Mouse (Mus musculus): ENCODE results near the gene Gm13287.
"Not testable (repeated sequence)": the region's sequence is repeated elsewhere in the genome, so short reads cannot be mapped to it uniquely, and the experiment has no call there.

Gene Gm13287

DNA sequence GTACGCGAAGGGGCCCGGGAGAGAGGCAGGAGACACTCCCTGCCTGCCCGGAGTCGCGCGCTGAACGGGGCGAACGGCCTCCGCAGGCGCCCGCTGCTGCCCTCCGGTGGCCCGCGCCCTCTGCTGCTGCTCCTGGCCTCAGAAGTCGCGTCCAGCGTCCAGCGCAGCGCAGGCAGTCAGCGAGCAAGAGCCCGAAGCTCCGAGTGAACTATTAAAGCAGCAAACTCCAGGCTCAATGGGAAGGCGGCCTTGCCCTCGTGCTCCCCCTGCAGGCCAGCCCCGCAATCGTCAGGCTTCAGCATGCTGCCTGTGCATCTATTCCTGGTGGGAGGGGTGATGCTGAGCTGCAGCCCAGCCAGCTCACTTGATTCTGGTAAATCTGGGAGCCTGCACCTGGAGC lies 6.0 kb upstream of the Gm13287 start, which contains the start of gene Gm13279:
Gm13279 (plus strand) TSS at position 301 of the 400 bp plus-strand sequence.
- not testable (repeated sequence) for DNase-seq (ENCODE audit: low spot score in 2 of 2)

DNA sequence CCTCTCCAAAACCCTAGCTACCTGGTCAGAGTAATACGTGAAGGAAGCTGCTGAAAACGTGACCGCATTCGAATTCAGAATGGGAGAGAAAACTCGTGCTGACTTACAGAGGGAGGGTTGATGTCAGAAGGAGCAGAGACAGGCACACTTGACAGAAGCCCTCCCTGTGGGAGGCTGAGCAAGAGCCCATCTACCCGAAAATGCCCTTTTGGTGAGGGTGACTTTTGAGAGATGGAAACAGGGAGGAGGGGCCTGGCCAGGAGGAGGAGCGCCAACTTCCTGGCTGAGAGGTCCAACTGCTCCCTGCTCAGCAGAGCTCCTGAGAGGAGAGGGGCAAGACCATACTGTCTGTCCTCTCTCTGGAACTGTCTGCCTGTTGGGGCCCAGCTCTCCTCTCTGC lies 3.7 kb upstream of the Gm13287 start, which contains the start of gene Gm13285:
Gm13285 (plus strand) TSS at position 301 of the 400 bp plus-strand sequence.
- DNase-seq (ENCODE audit: low spot score in 2 of 2): not testable (repeated sequence)

DNA sequence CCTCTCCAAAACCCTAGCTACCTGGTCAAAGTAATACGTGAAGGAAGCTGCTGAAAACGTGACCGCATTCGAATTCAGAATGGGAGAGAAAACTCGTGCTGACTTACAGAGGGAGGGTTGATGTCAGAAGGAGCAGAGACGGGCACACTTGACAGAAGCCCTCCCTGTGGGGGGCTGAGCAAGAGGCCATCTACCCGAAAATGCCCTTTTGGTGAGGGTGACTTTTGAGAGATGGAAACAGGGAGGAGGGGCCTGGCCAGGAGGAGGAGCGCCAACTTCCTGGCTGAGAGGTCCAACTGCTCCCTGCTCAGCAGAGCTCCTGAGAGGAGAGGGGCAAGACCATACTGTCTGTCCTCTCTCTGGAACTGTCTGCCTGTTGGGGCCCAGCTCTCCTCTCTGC lies 2.2 kb downstream of the Gm13287 start, which contains the start of gene Gm13288:
Gm13288 (plus strand) TSS at position 301 of the 400 bp plus-strand sequence.
- DNase-seq (ENCODE audit: low spot score in 2 of 2): not testable (repeated sequence)

DNA sequence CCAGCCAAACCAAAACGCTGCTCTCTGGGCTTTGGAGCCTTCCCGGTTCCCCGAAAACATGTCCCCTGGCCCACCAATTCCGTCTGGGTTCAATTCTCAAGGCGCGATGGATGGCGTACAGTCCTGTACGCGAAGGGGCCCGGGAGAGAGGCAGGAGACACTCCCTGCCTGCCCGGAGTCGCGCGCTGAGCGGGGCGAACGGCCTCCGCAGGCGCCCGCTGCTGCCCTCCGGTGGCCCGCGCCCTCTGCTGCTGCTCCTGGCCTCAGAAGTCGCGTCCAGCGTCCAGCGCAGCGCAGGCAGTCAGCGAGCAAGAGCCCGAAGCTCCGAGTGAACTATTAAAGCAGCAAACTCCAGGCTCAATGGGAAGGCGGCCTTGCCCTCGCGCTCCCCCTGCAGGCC lies 2.7 kb downstream of the Gm13287 start:
- DNase-seq (ENCODE audit: low spot score in 2 of 2): peak in 1 of 2 experiments; percentile 36

DNA sequence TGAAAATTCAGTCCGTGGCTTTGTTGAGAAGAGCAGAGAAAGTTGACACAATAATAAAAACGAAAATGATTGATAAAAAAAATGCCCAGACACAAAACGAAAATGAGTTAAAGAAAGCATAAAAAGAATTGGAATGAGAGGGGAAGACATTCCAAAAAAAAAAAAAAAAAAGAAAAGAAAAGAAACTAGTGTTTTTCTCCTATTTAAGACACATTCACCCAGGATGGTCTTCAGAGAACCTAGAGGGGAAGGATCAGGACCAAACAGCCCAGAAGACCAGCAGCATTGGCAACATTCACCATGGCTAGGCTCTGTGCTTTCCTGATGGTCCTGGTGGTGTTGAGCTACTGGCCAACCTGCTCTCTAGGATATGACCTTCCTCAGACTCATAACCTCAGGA lies 12.9 kb downstream of the Gm13287 start, which contains the start of gene Ifna7:
Ifna7 (plus strand) TSS at position 301 of the 400 bp plus-strand sequence.
- no peak for DNase-seq (ENCODE audit: low spot score in 2 of 2)

DNA sequence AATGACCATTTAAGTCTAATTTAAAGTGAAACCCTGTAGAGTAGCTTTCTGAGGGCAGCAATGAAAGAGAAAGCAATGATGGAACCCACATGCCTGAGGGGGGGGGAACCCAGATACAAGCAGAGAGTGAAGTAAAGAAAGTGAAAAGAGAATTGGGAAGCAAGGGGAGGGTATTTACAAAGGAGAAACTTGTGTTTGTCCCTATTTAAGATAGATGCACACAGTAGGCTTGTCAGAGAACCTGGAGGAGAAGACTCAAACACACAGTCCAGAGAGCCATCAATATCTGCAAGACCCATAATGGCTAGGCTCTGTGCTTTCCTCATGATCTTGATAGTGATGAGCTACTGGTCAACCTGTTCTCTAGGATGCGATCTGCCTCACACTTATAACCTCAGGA lies 16.6 kb downstream of the Gm13287 start, which contains the start of gene Ifna11:
Ifna11 (plus strand) TSS at position 301 of the 400 bp plus-strand sequence.
- no peak for DNase-seq (ENCODE audit: low spot score in 2 of 2)

DNA sequence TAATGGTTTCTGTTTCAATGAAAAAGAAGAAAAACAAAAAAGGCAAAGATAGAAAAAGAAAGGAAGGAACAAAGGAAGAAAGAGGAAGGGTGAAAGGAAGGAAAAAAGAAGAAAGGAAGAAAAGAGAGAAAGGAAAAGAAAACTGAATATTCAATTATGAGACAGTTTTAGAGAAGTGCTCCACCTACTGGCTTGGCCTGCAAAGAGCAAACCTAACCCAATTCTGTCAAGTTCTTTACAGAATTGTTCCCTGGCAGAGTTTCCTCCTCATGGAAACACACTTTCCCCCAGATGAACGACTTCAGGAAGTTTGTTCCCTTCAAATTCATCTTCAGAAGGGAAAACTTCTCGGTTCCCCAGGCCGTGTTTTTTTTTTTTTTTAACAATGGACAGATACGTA lies 19.9 kb downstream of the Gm13287 start:
- no peak for DNase-seq (ENCODE audit: low spot score in 2 of 2)

DNA sequence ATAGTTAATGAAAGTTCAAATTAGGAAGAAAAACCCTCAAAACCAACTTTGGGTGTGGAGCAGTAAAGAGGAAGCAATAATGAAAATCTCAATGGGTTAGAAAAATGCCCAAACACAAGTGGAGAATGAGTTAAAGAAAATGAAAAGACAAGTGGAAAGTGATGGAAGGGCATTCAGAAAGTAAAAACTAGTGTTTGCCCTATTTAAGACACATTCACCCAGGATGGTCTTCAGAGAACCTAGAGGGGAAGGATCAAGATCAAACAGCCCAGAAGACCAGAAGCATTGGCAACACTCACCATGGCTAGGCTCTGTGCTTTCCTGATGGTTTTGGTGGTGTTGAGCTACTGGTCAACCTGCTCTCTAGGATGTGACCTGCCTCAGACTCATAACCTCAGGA lies 24.1 kb downstream of the Gm13287 start, which contains the start of gene Ifna6:
Ifna6 (plus strand) TSS at position 301 of the 400 bp plus-strand sequence.
- DNase-seq (ENCODE audit: low spot score in 2 of 2): not testable (repeated sequence)

DNA sequence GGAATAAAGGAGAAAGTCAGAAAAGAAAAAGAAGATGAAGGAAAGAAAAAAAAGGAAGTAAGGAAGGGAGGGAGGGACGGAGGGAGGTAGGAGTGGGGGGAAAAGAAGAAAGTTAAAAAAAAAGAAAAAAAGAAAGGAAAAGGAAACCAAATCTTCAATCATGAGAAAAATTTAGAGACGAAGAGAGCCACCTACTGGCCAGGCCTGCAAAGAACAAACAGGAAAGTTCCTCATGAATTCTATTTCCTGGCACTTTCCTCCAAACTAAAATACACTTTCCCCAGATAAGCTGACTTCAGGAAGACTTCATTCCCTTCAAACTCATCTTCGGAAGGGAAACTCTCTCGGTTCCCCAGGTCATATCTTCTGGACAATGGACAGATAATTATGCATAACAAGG lies 27.5 kb downstream of the Gm13287 start:
- peak in 1 of 2 experiments; percentile 9 for DNase-seq (ENCODE audit: low spot score in 2 of 2)

DNA sequence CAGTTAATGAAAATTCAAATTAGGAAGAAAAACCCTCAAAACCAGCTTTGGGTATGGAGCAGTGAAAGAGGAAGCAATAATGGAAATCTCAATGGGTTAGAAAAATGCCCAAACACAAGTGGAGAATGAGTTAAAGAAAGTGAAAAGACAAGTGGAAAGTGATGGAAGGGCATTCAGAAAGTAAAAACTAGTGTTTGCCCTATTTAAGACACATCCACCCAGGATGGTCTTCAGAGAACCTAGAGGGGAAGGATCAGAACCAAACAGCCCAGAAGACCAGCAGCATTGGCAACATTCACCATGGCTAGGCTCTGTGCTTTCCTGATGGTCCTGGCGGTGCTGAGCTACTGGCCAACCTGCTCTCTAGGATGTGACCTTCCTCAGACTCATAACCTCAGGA lies 32.2 kb downstream of the Gm13287 start, which contains the start of gene Ifna5:
Ifna5 (plus strand) TSS at position 301 of the 400 bp plus-strand sequence.
- not testable (repeated sequence) for DNase-seq (ENCODE audit: low spot score in 2 of 2)

DNA sequence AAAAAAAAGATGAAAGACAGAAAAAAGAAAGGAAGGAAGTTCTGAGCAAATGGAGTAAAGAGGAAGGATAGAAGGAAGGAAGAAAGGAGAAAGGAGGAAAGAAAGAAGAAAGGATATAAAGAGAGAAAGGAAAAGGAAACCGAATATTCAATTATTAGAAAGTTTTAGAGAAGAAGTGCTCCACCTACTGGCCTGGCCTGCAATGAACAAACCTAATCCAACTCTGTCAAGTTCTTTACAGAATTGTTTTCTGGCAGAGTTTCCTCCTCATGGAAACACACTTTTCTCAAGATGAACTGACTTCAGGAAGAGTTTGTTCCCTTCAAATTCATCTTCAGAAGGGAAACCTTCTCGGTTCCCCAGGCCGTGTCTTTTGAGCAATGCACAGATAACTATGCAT lies 35.8 kb downstream of the Gm13287 start:
- DNase-seq (ENCODE audit: low spot score in 2 of 2): no peak

DNA sequence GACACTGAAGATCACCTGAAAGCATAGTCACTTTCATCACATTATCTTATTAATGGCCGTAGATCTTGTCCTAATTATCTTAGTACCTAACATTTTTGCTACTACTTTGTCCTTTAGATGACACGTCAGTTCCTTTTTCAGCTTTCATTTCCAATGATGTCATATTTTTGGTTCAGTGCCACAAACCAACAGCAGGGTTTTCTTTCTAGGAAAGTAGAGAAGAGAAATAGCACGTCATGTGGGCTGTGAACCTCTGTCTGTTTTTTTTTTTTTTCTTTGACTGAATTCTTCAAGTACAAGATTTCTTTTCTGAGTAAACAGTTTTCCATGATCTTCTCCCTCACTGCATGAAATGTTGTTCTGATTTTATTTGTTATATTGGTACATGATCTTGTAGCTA lies 37.0 kb downstream of the Gm13287 start:
- DNase-seq (ENCODE audit: low spot score in 2 of 2): no peak

DNA sequence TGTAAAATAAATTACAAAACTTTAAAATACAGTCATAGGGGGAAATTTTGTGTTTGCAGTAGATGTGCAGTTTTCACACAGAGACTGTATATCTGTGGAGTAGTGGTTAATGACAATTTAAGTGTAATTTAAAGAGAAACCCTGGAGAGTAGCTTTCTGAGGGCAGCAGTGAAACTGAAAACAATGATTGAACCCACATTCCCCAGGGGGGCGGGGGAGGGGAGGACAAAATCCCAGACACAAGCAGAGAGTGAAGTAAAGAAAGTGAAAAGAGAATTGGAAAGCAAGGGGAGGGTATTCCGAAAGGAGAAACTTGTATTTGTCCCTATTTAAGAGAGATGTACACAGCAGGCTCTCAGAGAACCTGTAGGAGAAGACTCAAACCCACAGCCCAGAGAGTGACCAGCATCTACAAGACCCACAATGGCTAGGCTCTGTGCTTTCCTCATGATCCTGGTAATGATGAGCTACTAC lies 38.4 kb downstream of the Gm13287 start, which contains the start of gene Ifna4:
Ifna4 (plus strand) TSS at position 424 of the 474 bp plus-strand sequence.
- DNase-seq (ENCODE audit: low spot score in 2 of 2): no peak

DNA sequence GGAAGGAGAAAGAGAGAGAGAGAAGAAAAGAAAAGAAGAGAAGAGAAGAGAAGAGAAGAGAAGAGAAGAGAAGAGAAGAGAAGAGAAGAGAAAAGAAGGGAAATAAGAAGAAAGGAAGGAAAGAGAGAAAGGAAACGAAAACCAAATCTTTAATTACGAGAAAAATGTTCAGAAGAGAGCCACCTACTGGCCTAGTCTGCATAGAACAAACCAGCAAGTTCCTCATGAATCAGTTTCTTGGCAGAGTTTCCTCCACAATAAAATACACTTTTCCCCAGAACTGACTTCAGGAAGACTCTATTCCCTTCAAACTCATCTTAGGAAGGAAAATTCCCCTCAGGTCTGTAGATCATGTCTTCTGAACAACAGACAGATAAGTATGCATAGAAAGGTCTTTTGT lies 42.3 kb downstream of the Gm13287 start:
- DNase-seq (ENCODE audit: low spot score in 2 of 2): no peak

DNA sequence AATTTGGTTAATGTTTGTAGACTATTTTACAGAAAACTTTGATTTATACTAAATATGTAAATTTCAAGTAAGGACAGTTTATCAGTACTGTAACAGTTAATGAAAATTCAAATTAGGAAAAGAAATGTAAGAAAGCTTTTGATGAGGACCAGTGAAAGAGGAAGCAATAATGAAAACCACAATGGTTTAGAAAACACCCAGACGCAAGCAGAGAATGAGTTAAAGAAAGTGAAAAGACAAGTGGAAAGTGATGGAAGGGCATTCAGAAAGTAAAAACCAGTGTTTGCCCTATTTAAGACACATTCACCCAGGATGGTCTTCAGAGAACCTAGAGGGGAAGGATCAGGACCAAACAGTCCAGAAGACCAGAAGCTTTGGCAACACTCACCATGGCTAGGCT lies 46.6 kb downstream of the Gm13287 start, which contains the start of gene Ifna1:
Ifna1 (plus strand) TSS at position 390 of the 400 bp plus-strand sequence.
- DNase-seq (ENCODE audit: low spot score in 2 of 2): no peak

DNA sequence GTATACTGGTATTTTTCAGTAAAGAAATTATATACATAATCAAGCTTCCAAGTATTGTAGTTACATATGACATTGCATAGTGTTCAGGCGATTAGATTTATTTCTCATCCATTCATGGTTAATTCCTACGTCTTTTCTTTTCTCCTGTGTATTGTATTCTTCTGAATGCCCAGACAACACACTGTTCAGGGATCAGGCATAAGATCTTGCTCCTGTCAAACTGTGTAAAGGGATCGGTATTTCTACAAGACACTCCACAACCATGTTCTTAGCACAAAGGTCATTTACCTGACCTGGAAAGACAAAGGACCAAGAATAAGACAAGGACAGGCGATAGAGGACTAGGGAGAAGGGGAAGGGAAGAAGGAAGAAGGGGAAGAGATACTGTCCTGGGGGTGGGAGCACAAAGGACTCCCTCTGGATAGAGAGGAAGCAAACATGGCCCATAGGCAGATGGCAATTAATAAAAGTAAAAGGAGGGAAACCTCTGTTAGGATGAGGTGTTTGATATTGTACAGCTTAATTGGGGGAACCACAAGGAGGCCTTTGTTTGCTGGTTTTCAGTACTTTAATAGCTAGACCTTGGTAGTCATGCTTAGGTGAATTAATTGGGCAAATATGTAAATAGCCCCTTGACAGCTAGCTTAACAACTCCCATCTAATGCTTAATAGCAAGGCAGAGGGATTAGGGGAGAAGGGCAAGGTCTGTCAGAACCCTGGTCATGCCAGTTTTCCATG lies 48.1 kb downstream of the Gm13287 start:
- no peak for DNase-seq (ENCODE audit: low spot score in 2 of 2)
